Mouse (Mus musculus): ENCODE data around the gene Kank1.
A peak's percentile ranks its signal among the peaks of the same experiment; 100 is the strongest.

Kank1 gene

GRCm38 (mm10) chr19:25253198-25253597 lies 16.4 kb downstream of the Kank1 start:
- no peak for DNase-seq (ENCODE audit: low spot score in 2 of 2)

GRCm38 (mm10) chr19:25253628-25254027 lies 16.9 kb downstream of the Kank1 start:
- DNase-seq (ENCODE audit: low spot score in 2 of 2), result no peak

- DNase-seq (ENCODE audit: low spot score in 2 of 2), result no peak
Observed at GRCm38 (mm10) chr19:25258321-25258720, 21.5 kb downstream of the Kank1 start.

GRCm38 (mm10) chr19:25266181-25266580 lies 29.4 kb downstream of the Kank1 start:
- no peak for DNase-seq (ENCODE audit: low spot score in 2 of 2)

GRCm38 (mm10) chr19:25267247-25267646 lies 30.5 kb downstream of the Kank1 start:
- DNase-seq (ENCODE audit: low spot score in 2 of 2), result no peak

GRCm38 (mm10) chr19:25268532-25268931 lies 31.8 kb downstream of the Kank1 start:
- peak; percentile 87 to 88 for DNase-seq (ENCODE audit: low spot score in 2 of 2)

GRCm38 (mm10) chr19:25271591-25271990 lies 34.8 kb downstream of the Kank1 start:
- no peak for DNase-seq (ENCODE audit: low spot score in 2 of 2)

GRCm38 (mm10) chr19:25273179-25273578 lies 36.4 kb downstream of the Kank1 start:
- no peak for DNase-seq (ENCODE audit: low spot score in 2 of 2)

GRCm38 (mm10) chr19:25276600-25277395 lies 40.0 kb downstream of the Kank1 start:
- DNase-seq (ENCODE audit: low spot score in 2 of 2), result no peak

GRCm38 (mm10) chr19:25277761-25278160 lies 41.0 kb downstream of the Kank1 start:
- no peak for DNase-seq (ENCODE audit: low spot score in 2 of 2)

- DNase-seq (ENCODE audit: low spot score in 2 of 2), result no peak
Observed at GRCm38 (mm10) chr19:25279603-25280002, 42.8 kb downstream of the Kank1 start.

GRCm38 (mm10) chr19:25283665-25284064 lies 46.9 kb downstream of the Kank1 start:
- no peak for DNase-seq (ENCODE audit: low spot score in 2 of 2)

- peak; percentile 87 to 89 for DNase-seq (ENCODE audit: low spot score in 2 of 2)
Observed at GRCm38 (mm10) chr19:25285756-25286538, 49.2 kb downstream of the Kank1 start.

GRCm38 (mm10) chr19:25290991-25291520 lies 54.3 kb downstream of the Kank1 start:
- DNase-seq (ENCODE audit: low spot score in 2 of 2), result no peak

- DNase-seq (ENCODE audit: low spot score in 2 of 2), result no peak
Observed at GRCm38 (mm10) chr19:25295207-25295606, 58.4 kb downstream of the Kank1 start.

- no peak for DNase-seq (ENCODE audit: low spot score in 2 of 2)
Observed at GRCm38 (mm10) chr19:25297269-25297668, 60.5 kb downstream of the Kank1 start.

- no peak for DNase-seq (ENCODE audit: low spot score in 2 of 2)
Observed at GRCm38 (mm10) chr19:25299852-25300670, 63.3 kb downstream of the Kank1 start.

GRCm38 (mm10) chr19:25301189-25301588 lies 64.4 kb downstream of the Kank1 start:
- no peak for DNase-seq (ENCODE audit: low spot score in 2 of 2)

- DNase-seq (ENCODE audit: low spot score in 2 of 2), result no peak
Observed at GRCm38 (mm10) chr19:25306277-25306676, 69.5 kb downstream of the Kank1 start.

- no peak for DNase-seq (ENCODE audit: low spot score in 2 of 2)
Observed at GRCm38 (mm10) chr19:25308156-25308555, 71.4 kb downstream of the Kank1 start.

GRCm38 (mm10) chr19:25308763-25309162 lies 72.0 kb downstream of the Kank1 start:
- no peak for DNase-seq (ENCODE audit: low spot score in 2 of 2)

GRCm38 (mm10) chr19:25310989-25311388 lies 74.2 kb downstream of the Kank1 start:
- DNase-seq (ENCODE audit: low spot score in 2 of 2), result no peak

Data from right cerebral cortex, postnatal 10 days (tissue).